Mouse (Mus musculus) hindbrain, embryonic 10.5 days (tissue): ENCODE data around the gene Rap2a. TPM values are rescaled to one million over a fixed set of nuclear protein-coding genes. Genes with fewer than 3 reads are reported as not detected.

Source experiments
- DNase-seq: peaks from one replicate; pipeline ENCODE4 v3.0.0-alpha.2; 2017; ENCODE audit warnings: low spot score
- H3K27ac ChIP-seq: fragments of 300-500 bp; sonication (generic); 2 replicates; pipeline ENCODE4 v1.5.1; 2016; ENCODE audit warnings: mild to moderate bottlenecking, moderate library complexity
- H3K27me3 ChIP-seq: fragments of 300-500 bp; sonication (generic); 2 replicates; pipeline ENCODE4 v1.6.1; 2016; ENCODE audit warnings: mild to moderate bottlenecking; ENCODE audit not compliant: poor library complexity, insufficient read depth, severe bottlenecking
- H3K36me3 ChIP-seq: fragments of 300-500 bp; sonication (generic); 2 replicates; pipeline ENCODE4 v1.6.1; 2016; ENCODE audit warnings: mild to moderate bottlenecking, moderate library complexity
- H3K4me1 ChIP-seq: fragments of 300-500 bp; sonication (generic); replicated peaks from 2 replicates; pipeline ENCODE4 v1.6.1; 2016; ENCODE audit warnings: mild to moderate bottlenecking
- H3K4me3 ChIP-seq: fragments of 300-500 bp; sonication (generic); 2 replicates; pipeline ENCODE4 v1.5.1; 2016; ENCODE audit warnings: mild to moderate bottlenecking, moderate library complexity
- H3K9me3 ChIP-seq: fragments of 300-500 bp; sonication (generic); 2 replicates; pipeline ENCODE4 v1.6.1; 2016; ENCODE audit warnings: mild to moderate bottlenecking, moderate library complexity
- WGBS: fragments of 180-500 bp; shearing (Covaris S2); methylation state at CpG from one replicate; pipeline ENCODE4 v1.1.7; 2016; 5-methylcytosine and 5-hydroxymethylcytosine counted together
- polyA plus RNA-seq: library from polyadenylated mRNA; unstranded; fragments of >200 nt; fragmentation: Nextera tagmentation; extraction: Ambion mirVana; gene quantifications from 2 replicates; pipeline ENCODE4 v1.2.1, GENCODE M21; 2016

Gene Rap2a
- polyA plus RNA-seq, 1 experiment from 2014 or later = 13.1 TPM

- Histone ChIP-seq H3K9me3 (no peaks in the 10 kb centered on the region), H3K36me3 (no peaks in the 10 kb centered on the region), H3K27ac (no peak overlapping the region), H3K4me3 (peak overlapping the region; percentile 79), H3K4me1 (peaks cover 30% of the 10 kb centered on the region), H3K27me3 (no peaks in the 10 kb centered on the region)
- 74% methylated on average over 7 of the region's 7 CpGs for WGBS
- DNase-seq = no peak
Measured at GRCm38 (mm10) chr14:120476186-120476697, 2.0 kb upstream of the Rap2a start.

- DNase-seq = peak; percentile 99
- Histone ChIP-seq H3K27me3 (no peaks in the 10 kb centered on the region), H3K4me3 (peak overlapping the region; percentile 79)
Measured at GRCm38 (mm10) chr14:120477288-120477981, 809 bp upstream of the Rap2a start.

GRCm38 (mm10) chr14:120478641-120479341 is 547 bp downstream of the Rap2a start:
- no peaks in the 10 kb centered on the region for H3K27me3 ChIP-seq
- DNase-seq = peak; percentile 66
- peak overlapping the region; percentile 95 for H3K27ac ChIP-seq
- peaks cover 31% of the 10 kb centered on the region for H3K4me1 ChIP-seq
- H3K36me3 ChIP-seq = peaks cover 13% of the 10 kb centered on the region
- WGBS = under 1% methylated on average over 62 of the region's 62 CpGs
- H3K9me3 ChIP-seq = no peaks in the 10 kb centered on the region
- H3K4me3 ChIP-seq = peak overlapping the region; percentile 79

More at GRCm38 (mm10) chr14:120477288-120477981, 809 bp upstream of the Rap2a start:
- under 1% methylated on average over 46 of the region's 46 CpGs for WGBS
- Histone ChIP-seq H3K36me3 (peaks cover 8% of the 10 kb centered on the region), H3K4me1 (peaks cover 31% of the 10 kb centered on the region), H3K27ac (peak overlapping the region; percentile 95), H3K9me3 (no peaks in the 10 kb centered on the region)

- peaks cover 13% of the 10 kb centered on the region for H3K36me3 ChIP-seq
- no peak overlapping the region for H3K27ac ChIP-seq
- H3K9me3 ChIP-seq = no peaks in the 10 kb centered on the region
- no peak overlapping the region for H3K4me3 ChIP-seq
- WGBS = 85% methylated on average over 8 of the region's 8 CpGs
- H3K4me1 ChIP-seq = peaks cover 31% of the 10 kb centered on the region
- H3K27me3 ChIP-seq = no peaks in the 10 kb centered on the region
- no peak for DNase-seq
Measured at GRCm38 (mm10) chr14:120480341-120480900, 2.2 kb downstream of the Rap2a start.

- Histone ChIP-seq H3K36me3 (peaks cover 13% of the 10 kb centered on the region), H3K27me3 (no peaks in the 10 kb centered on the region), H3K27ac (no peak overlapping the region), H3K4me3 (no peak overlapping the region), H3K9me3 (no peaks in the 10 kb centered on the region), H3K4me1 (peaks cover 31% of the 10 kb centered on the region)
- no peak for DNase-seq
- 90% methylated on average over 4 of the region's 4 CpGs for WGBS
Measured at GRCm38 (mm10) chr14:120480927-120481326, 2.7 kb downstream of the Rap2a start.

GRCm38 (mm10) chr14:120484561-120484960 is 6.3 kb downstream of the Rap2a start:
- Histone ChIP-seq H3K27ac (no peak overlapping the region), H3K4me1 (peaks cover 16% of the 10 kb centered on the region), H3K4me3 (no peak overlapping the region), H3K27me3 (no peaks in the 10 kb centered on the region), H3K9me3 (no peaks in the 10 kb centered on the region), H3K36me3 (peaks cover 16% of the 10 kb centered on the region)
- DNase-seq = no peak
- 83% methylated on average over 5 of the region's 5 CpGs for WGBS

GRCm38 (mm10) chr14:120496284-120496683 is 18.0 kb downstream of the Rap2a start:
- Histone ChIP-seq H3K9me3 (no peaks in the 10 kb centered on the region), H3K27ac (no peak overlapping the region), H3K27me3 (no peaks in the 10 kb centered on the region), H3K36me3 (peaks cover 12% of the 10 kb centered on the region; the same call in 1 of the 2 replicates), H3K4me3 (no peak overlapping the region), H3K4me1 (0 out of 2 replicates have a peak, but pooled peaks cover 11% of the 10 kb centered on the region)
- WGBS = 71% methylated on average over 5 of the region's 5 CpGs
- DNase-seq = no peak

- no peak for DNase-seq
- WGBS = 83% methylated on average over 5 of the region's 5 CpGs
- H3K36me3 ChIP-seq = peaks cover 9% of the 10 kb centered on the region; the same call in 1 of the 2 replicates
- 0 out of 2 replicates have a peak, but pooled peaks cover 11% of the 10 kb centered on the region for H3K4me1 ChIP-seq
- H3K27ac ChIP-seq = no peak overlapping the region
- no peaks in the 10 kb centered on the region for H3K9me3 ChIP-seq
- H3K27me3 ChIP-seq = no peaks in the 10 kb centered on the region
- no peak overlapping the region for H3K4me3 ChIP-seq
Measured at GRCm38 (mm10) chr14:120496827-120497226, 18.6 kb downstream of the Rap2a start.

- 91% methylated on average over 10 of the region's 10 CpGs for WGBS
- Histone ChIP-seq H3K9me3 (no peaks in the 10 kb centered on the region), H3K27me3 (no peaks in the 10 kb centered on the region), H3K36me3 (peaks cover 12% of the 10 kb centered on the region), H3K27ac (no peak overlapping the region), H3K4me3 (no peak overlapping the region), H3K4me1 (0 out of 2 replicates have a peak, but pooled peaks cover 8% of the 10 kb centered on the region)
- no peak for DNase-seq
Measured at GRCm38 (mm10) chr14:120499096-120499495, 20.9 kb downstream of the Rap2a start.

GRCm38 (mm10) chr14:120499601-120500000 is 21.4 kb downstream of the Rap2a start:
- H3K36me3 ChIP-seq = peaks cover 15% of the 10 kb centered on the region
- no peak overlapping the region for H3K4me3 ChIP-seq
- H3K9me3 ChIP-seq = no peaks in the 10 kb centered on the region
- WGBS = 95% methylated on average over 6 of the region's 6 CpGs
- no peak overlapping the region for H3K27ac ChIP-seq
- H3K27me3 ChIP-seq = no peaks in the 10 kb centered on the region
- no peak for DNase-seq
- H3K4me1 ChIP-seq = 0 out of 2 replicates have a peak, but pooled peaks cover 6% of the 10 kb centered on the region

GRCm38 (mm10) chr14:120500021-120500560 is 21.8 kb downstream of the Rap2a start:
- WGBS = 86% methylated on average over 12 of the region's 12 CpGs
- Histone ChIP-seq H3K4me3 (no peak overlapping the region), H3K36me3 (peaks cover 18% of the 10 kb centered on the region), H3K9me3 (no peaks in the 10 kb centered on the region), H3K27me3 (no peaks in the 10 kb centered on the region), H3K27ac (no peak overlapping the region), H3K4me1 (0 out of 2 replicates have a peak, but pooled peaks cover 6% of the 10 kb centered on the region)
- DNase-seq = no peak

- Histone ChIP-seq H3K4me3 (no peak overlapping the region), H3K27ac (no peak overlapping the region), H3K27me3 (no peaks in the 10 kb centered on the region), H3K36me3 (peaks cover 24% of the 10 kb centered on the region), H3K9me3 (no peaks in the 10 kb centered on the region), H3K4me1 (0 out of 2 replicates have a peak, but pooled peaks cover 6% of the 10 kb centered on the region)
- no peak for DNase-seq
- 93% methylated on average over 5 of the region's 5 CpGs for WGBS
Measured at GRCm38 (mm10) chr14:120500791-120501190, 22.5 kb downstream of the Rap2a start.
